16 mouse cellular contexts compared by ENCODE assay signal in the genomic region with DNA sequence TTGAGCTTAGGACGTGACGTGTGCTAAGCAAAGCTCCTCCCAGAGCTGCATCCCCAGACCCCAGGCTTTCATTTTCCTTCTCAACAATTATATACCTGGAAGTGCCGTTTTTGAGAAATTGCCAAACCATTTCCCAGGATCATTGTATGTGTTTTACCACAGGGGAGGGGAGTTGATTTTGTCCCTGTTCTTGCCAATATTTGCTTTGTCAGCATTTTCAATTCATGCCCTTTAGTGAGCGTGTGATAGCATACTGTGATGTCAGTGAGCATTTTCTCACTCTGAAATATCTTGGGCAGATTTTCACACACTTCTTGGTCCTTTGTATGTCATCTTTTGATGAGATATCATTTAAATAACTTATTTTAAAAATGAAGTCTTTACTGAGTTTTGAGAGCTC.
"Had no signal": no experiment of that assay in that cellular context is flagged by ENCODE, and none has a peak within 500 bp of the region (broad histone marks: within the 10 kb centered on the region; RNA-seq: fewer than 3 reads in every experiment).

No protein-coding gene starts in this region.

- H3K36me3 ChIP-seq: neural tube, embryonic 13.5 days; neural tube, embryonic 15.5 days; stomach, embryonic 15.5 days had no signal

- H3K4me3 ChIP-seq: neural tube, embryonic 13.5 days; neural tube, embryonic 15.5 days; stomach, embryonic 15.5 days had no signal

- H3K9me3 ChIP-seq: neural tube, embryonic 13.5 days; neural tube, embryonic 15.5 days; stomach, embryonic 15.5 days had no signal

- H3K27me3 ChIP-seq: neural tube, embryonic 13.5 days; neural tube, embryonic 15.5 days; stomach, embryonic 15.5 days had no signal

- H3K9ac ChIP-seq: neural tube, embryonic 13.5 days; neural tube, embryonic 15.5 days; stomach, embryonic 15.5 days had no signal

- H3K4me2 ChIP-seq: neural tube, embryonic 13.5 days; neural tube, embryonic 15.5 days; stomach, embryonic 15.5 days had no signal

- DNase-seq: retina, postnatal 1 day; right cerebral cortex, adult 18-20 months; right cerebral cortex, postnatal 14 days; right cerebral cortex, postnatal 25 days; right cerebral cortex, postnatal 4 days; spleen, adult 18-20 months; thymus, adult 18-20 months; thymus, adult 2 months; thymus, postnatal 14 days; thymus, postnatal 25 days; thymus, postnatal 36 days; thymus, postnatal 4 days had no signal

- H3K27ac ChIP-seq: neural tube, embryonic 13.5 days; neural tube, embryonic 15.5 days; stomach, embryonic 15.5 days; stomach, postnatal 0 days had no signal

- H3K4me1 ChIP-seq: stomach, embryonic 15.5 days had no signal
